Comparison of ENCODE assay signal across 22 mouse cellular contexts in genomic region chr13:42742226-42742625, GRCm38 (mm10).
A peak's percentile ranks its signal among the peaks of the same experiment; 100 is the strongest.
DNase-seq lines count a peak whose midpoint lies in the region; ATAC-seq and TF ChIP-seq lines count a peak whose summit lies in the region.
"Had no signal": no experiment of that assay in that cellular context is flagged by ENCODE, and none has a peak within 500 bp of the region (broad histone marks: within the 10 kb centered on the region; RNA-seq: fewer than 3 reads in every experiment).

No protein-coding gene starts in this region.

- no peak for TF ChIP-seq CTCF in kidney, adult 2 months (conservative IDR thresholded peaks at IDR 0.05; ENCODE audit: insufficient read depth, insufficient read length, low read depth, low read length)

- no peak for ATAC-seq in kidney, embryonic 14.5 days (ENCODE audit: low FRiP score, low TSS enrichment)
- no peak for ATAC-seq in midbrain, embryonic 11.5 days (ENCODE audit: low FRiP score)
- ATAC-seq in midbrain, embryonic 15.5 days (replicated peaks) = no peak
- ATAC-seq: forebrain, embryonic 14.5 days had no signal

- H3K9ac ChIP-seq in kidney, embryonic 14.5 days (ENCODE audit: low read depth, low read length) = no peak overlapping the region
- no peak overlapping the region for H3K9ac ChIP-seq in midbrain, embryonic 11.5 days (ENCODE audit: low read length)
- no peak overlapping the region for H3K9ac ChIP-seq in midbrain, embryonic 15.5 days
- H3K9ac ChIP-seq: embryonic facial prominence, embryonic 13.5 days; embryonic facial prominence, embryonic 15.5 days; forebrain, embryonic 12.5 days had no signal

- no peaks in the 10 kb centered on the region for H3K9me3 ChIP-seq in kidney, embryonic 14.5 days (ENCODE audit: control insufficient read depth, low read length)
- H3K9me3 ChIP-seq in midbrain, embryonic 11.5 days (ENCODE audit: control insufficient read depth, low read length) = no peaks in the 10 kb centered on the region
- H3K9me3 ChIP-seq in midbrain, embryonic 15.5 days = no peaks in the 10 kb centered on the region
- H3K9me3 ChIP-seq: embryonic facial prominence, embryonic 13.5 days; embryonic facial prominence, embryonic 15.5 days; forebrain, embryonic 10.5 days; forebrain, embryonic 12.5 days had no signal

- H3K27me3 ChIP-seq in kidney, adult 2 months (replicated peaks; ENCODE audit: control insufficient read depth, insufficient read depth, low read length) = no peaks in the 10 kb centered on the region
- H3K27me3 ChIP-seq in kidney, embryonic 14.5 days (ENCODE audit: control insufficient read depth, insufficient read depth, low read length) = no peaks in the 10 kb centered on the region
- no peaks in the 10 kb centered on the region for H3K27me3 ChIP-seq in midbrain, embryonic 11.5 days (ENCODE audit: control insufficient read depth, insufficient read depth, low read length)
- H3K27me3 ChIP-seq in midbrain, embryonic 15.5 days (replicated peaks) = no peaks in the 10 kb centered on the region
- H3K27me3 ChIP-seq: embryonic facial prominence, embryonic 15.5 days; forebrain, embryonic 12.5 days had no signal

- no peak overlapping the region for H3K27ac ChIP-seq in kidney, adult 2 months (ENCODE audit: insufficient read depth, low read depth, low read length)
- H3K27ac ChIP-seq in kidney, embryonic 14.5 days (ENCODE audit: low read depth, low read length) = no peak overlapping the region
- H3K27ac ChIP-seq in midbrain, embryonic 11.5 days (ENCODE audit: low read depth, low read length) = no peak overlapping the region
- H3K27ac ChIP-seq in midbrain, embryonic 15.5 days = no peak overlapping the region
- H3K27ac ChIP-seq: embryonic facial prominence, embryonic 13.5 days; embryonic facial prominence, embryonic 15.5 days; forebrain, embryonic 10.5 days; forebrain, embryonic 12.5 days had no signal

- no peak for TF ChIP-seq POLR2A in kidney, adult 2 months (IDR thresholded peaks at IDR 0.05; ENCODE audit: low read depth, low read length)

- no peak overlapping the region for H3K4me3 ChIP-seq in kidney, adult 2 months (ENCODE audit: insufficient read depth, low read depth, low read length)
- no peak overlapping the region for H3K4me3 ChIP-seq in kidney, embryonic 14.5 days (ENCODE audit: low read length)
- H3K4me3 ChIP-seq in midbrain, embryonic 11.5 days (ENCODE audit: low read depth, low read length) = no peak overlapping the region
- no peak overlapping the region for H3K4me3 ChIP-seq in midbrain, embryonic 15.5 days
- H3K4me3 ChIP-seq: embryonic facial prominence, embryonic 13.5 days; embryonic facial prominence, embryonic 15.5 days; erythroblast, embryonic 14.5 days; forebrain, embryonic 10.5 days; forebrain, embryonic 12.5 days had no signal

- H3K36me3 ChIP-seq in kidney, adult 2 months (ENCODE audit: control insufficient read depth, insufficient read depth, low read length) = no peaks in the 10 kb centered on the region
- H3K36me3 ChIP-seq in kidney, embryonic 14.5 days (ENCODE audit: control insufficient read depth, insufficient read depth, low read length) = no peaks in the 10 kb centered on the region
- no peaks in the 10 kb centered on the region for H3K36me3 ChIP-seq in midbrain, embryonic 11.5 days (ENCODE audit: control insufficient read depth, insufficient read depth, low read length)
- no peaks in the 10 kb centered on the region for H3K36me3 ChIP-seq in midbrain, embryonic 15.5 days (replicated peaks)
- H3K36me3 ChIP-seq: embryonic facial prominence, embryonic 13.5 days; embryonic facial prominence, embryonic 15.5 days; forebrain, embryonic 10.5 days; forebrain, embryonic 12.5 days had no signal

- no peak overlapping the region for H3K4me2 ChIP-seq in kidney, embryonic 14.5 days (replicated peaks; ENCODE audit: low read depth, low read length)
- no peak overlapping the region for H3K4me2 ChIP-seq in midbrain, embryonic 11.5 days
- no peak overlapping the region for H3K4me2 ChIP-seq in midbrain, embryonic 15.5 days
- H3K4me2 ChIP-seq: embryonic facial prominence, embryonic 13.5 days; embryonic facial prominence, embryonic 15.5 days; forebrain, embryonic 12.5 days had no signal

- peak; percentile 45 for DNase-seq in kidney, adult 2 months
- DNase-seq in kidney, postnatal 14 days = peak; percentile 20
- no peak for DNase-seq in kidney, postnatal 10 days
- DNase-seq in midbrain, embryonic 11.5 days (ENCODE audit: low spot score, missing footprints) = peak; percentile 2
- DNase-seq: adrenal gland, adult 2 months; adrenal gland, postnatal 10 days; adrenal gland, postnatal 25 days; cerebellum, adult 11 months; cerebellum, adult 18-20 months; cerebellum, adult 8-10 months; cerebellum, adult 9-11 months; cerebellum, postnatal 14 days; cerebellum, postnatal 36 days; embryo, embryonic 11 days had no signal

- H3K4me1 ChIP-seq in kidney, adult 2 months (ENCODE audit: control insufficient read depth, insufficient read depth, low read length) = no peaks in the 10 kb centered on the region
- no peaks in the 10 kb centered on the region for H3K4me1 ChIP-seq in kidney, embryonic 14.5 days (ENCODE audit: control insufficient read depth, insufficient read depth, low read length)
- H3K4me1 ChIP-seq in midbrain, embryonic 11.5 days (ENCODE audit: control insufficient read depth, insufficient read depth, low read length) = peaks cover 3% of the 10 kb centered on the region; the same call in 1 of the 2 replicates
- H3K4me1 ChIP-seq in midbrain, embryonic 15.5 days = peaks cover 4% of the 10 kb centered on the region
- H3K4me1 ChIP-seq: embryonic facial prominence, embryonic 13.5 days; embryonic facial prominence, embryonic 15.5 days; forebrain, embryonic 10.5 days had no signal
